Mouse (Mus musculus) forebrain, embryonic 16.5 days (tissue): ENCODE results near the gene Wbp2. TPM values are rescaled to one million over a fixed set of nuclear protein-coding genes. Genes with fewer than 3 reads are reported as not detected.
A peak's percentile ranks its signal among the peaks of the same experiment; 100 is the strongest.
"Not testable (repeated sequence)": the region's sequence is repeated elsewhere in the genome, so short reads cannot be mapped to it uniquely, and the experiment has no call there.

Experiments used
- ATAC-seq: fragments of 200-750 bp; cut with Nextera tagmentation; 2 replicates; pipeline ENCODE4 v1.8.0; 2017; ENCODE audit warnings: mild to moderate bottlenecking, moderate library complexity
- H3K27ac ChIP-seq: fragments of 300-500 bp; sonication (generic); 2 replicates; pipeline ENCODE4 v1.5.1; 2014; ENCODE audit warnings: low read length, control low read depth
- H3K27me3 ChIP-seq: fragments of 300-500 bp; sonication (generic); replicated peaks from 2 replicates; pipeline ENCODE4 v1.6.1; 2014; ENCODE audit warnings: low read length; ENCODE audit not compliant: control insufficient read depth, insufficient read depth
- H3K36me3 ChIP-seq: fragments of 300-500 bp; sonication (generic); 2 replicates; pipeline ENCODE4 v1.6.1; 2014; ENCODE audit not compliant: control insufficient read depth, insufficient read depth
- H3K4me1 ChIP-seq: fragments of 300-500 bp; sonication (generic); replicated peaks from 2 replicates; pipeline ENCODE4 v1.6.1; 2014; ENCODE audit warnings: low read length; ENCODE audit not compliant: control insufficient read depth, insufficient read depth
- H3K4me2 ChIP-seq: fragments of 300-500 bp; sonication (generic); 2 replicates; pipeline ENCODE4 v1.6.1; 2014; ENCODE audit warnings: mild to moderate bottlenecking, low read length, control low read depth
- H3K4me3 ChIP-seq: fragments of 300-500 bp; sonication (generic); replicated peaks from 2 replicates; pipeline ENCODE4 v1.5.1; 2014; ENCODE audit warnings: mild to moderate bottlenecking, low read length, control low read depth
- H3K9ac ChIP-seq: fragments of 300-500 bp; sonication (generic); replicated peaks from 2 replicates; pipeline ENCODE4 v1.6.1; 2014; ENCODE audit warnings: low read depth, low read length, control low read depth
- H3K9me3 ChIP-seq: fragments of 300-500 bp; sonication (generic); 2 replicates; pipeline ENCODE4 v1.6.1; 2016; ENCODE audit warnings: low read length; ENCODE audit not compliant: control insufficient read depth
- WGBS: fragments of 180-500 bp; shearing (Covaris S2); extraction: QIAGEN DNeasy Blood & Tissue Kit; methylation state at CpG from one replicate; pipeline ENCODE4 v1.1.7; 2014; 5-methylcytosine and 5-hydroxymethylcytosine counted together
- polyA plus RNA-seq: library from polyadenylated mRNA; unstranded; fragments of >200 nt; fragmentation: Nextera tagmentation; extraction: Ambion mirVana; gene quantifications from 2 replicates; pipeline ENCODE4 v1.2.1, GENCODE M21; 2015

Gene Wbp2
- polyA plus RNA-seq, 1 experiment from 2014 or later = 162 TPM

GRCm38 (mm10) chr11:116096213-116097108, 9.7 kb upstream of the Wbp2 start:
- H3K9ac ChIP-seq = no peak overlapping the region
- no peaks in the 10 kb centered on the region for H3K27me3 ChIP-seq
- 93% methylated on average over 5 of the region's 5 CpGs for WGBS
- no peak for ATAC-seq
- no peak overlapping the region for H3K27ac ChIP-seq
- no peaks in the 10 kb centered on the region for H3K4me1 ChIP-seq
- 0 out of 2 replicates have a peak, but pooled peaks cover 4% of the 10 kb centered on the region for H3K9me3 ChIP-seq
- no peak overlapping the region for H3K4me3 ChIP-seq
- H3K36me3 ChIP-seq = no peaks in the 10 kb centered on the region
- H3K4me2 ChIP-seq = no peak overlapping the region

- Histone ChIP-seq H3K27ac (no peak overlapping the region), H3K36me3 (no peaks in the 10 kb centered on the region), H3K4me1 (no peaks in the 10 kb centered on the region), H3K4me2 (no peak overlapping the region), H3K27me3 (no peaks in the 10 kb centered on the region), H3K4me3 (no peak overlapping the region), H3K9ac (no peak overlapping the region), H3K9me3 (0 out of 2 replicates have a peak, but pooled peaks cover 4% of the 10 kb centered on the region)
- WGBS = 92% methylated on average over 3 of the region's 3 CpGs
- ATAC-seq = no peak
Measured at GRCm38 (mm10) chr11:116095573-116095972, 8.8 kb upstream of the Wbp2 start.

GRCm38 (mm10) chr11:116093771-116094565, 7.2 kb upstream of the Wbp2 start:
- no peaks in the 10 kb centered on the region for H3K36me3 ChIP-seq
- no peak overlapping the region for H3K4me3 ChIP-seq
- no peaks in the 10 kb centered on the region for H3K4me1 ChIP-seq
- 0 out of 2 replicates have a peak, but pooled peaks cover 4% of the 10 kb centered on the region for H3K9me3 ChIP-seq
- ATAC-seq = no peak
- H3K27me3 ChIP-seq = no peaks in the 10 kb centered on the region
- no peak overlapping the region for H3K4me2 ChIP-seq
- H3K27ac ChIP-seq = no peak overlapping the region
- 70% methylated on average over 16 of the region's 16 CpGs for WGBS
- no peak overlapping the region for H3K9ac ChIP-seq

GRCm38 (mm10) chr11:116092959-116093358, 6.2 kb upstream of the Wbp2 start:
- H3K27me3 ChIP-seq, H3K27ac ChIP-seq, H3K36me3 ChIP-seq, H3K9me3 ChIP-seq, H3K4me1 ChIP-seq, H3K4me2 ChIP-seq, H3K4me3 ChIP-seq, H3K9ac ChIP-seq, ATAC-seq: not testable (repeated sequence)
- 87% methylated on average over 6 of the region's 6 CpGs for WGBS

- no peak overlapping the region for H3K4me2 ChIP-seq
- H3K9me3 ChIP-seq = 0 out of 2 replicates have a peak, but pooled peaks cover under 1% of the 10 kb centered on the region
- H3K9ac ChIP-seq = no peak overlapping the region
- H3K4me3 ChIP-seq = no peak overlapping the region
- peaks cover 7% of the 10 kb centered on the region for H3K4me1 ChIP-seq
- no peaks in the 10 kb centered on the region for H3K36me3 ChIP-seq
- 84% methylated on average over 6 of the region's 6 CpGs for WGBS
- no peaks in the 10 kb centered on the region for H3K27me3 ChIP-seq
- ATAC-seq = no peak
- H3K27ac ChIP-seq = no peak overlapping the region
Measured at GRCm38 (mm10) chr11:116091591-116091990, 4.8 kb upstream of the Wbp2 start.

- ATAC-seq = no peak
- no peak overlapping the region for H3K4me3 ChIP-seq
- 95% methylated on average over 6 of the region's 6 CpGs for WGBS
Measured at GRCm38 (mm10) chr11:116089545-116089944, 2.8 kb upstream of the Wbp2 start.

GRCm38 (mm10) chr11:116088741-116089394, 2.1 kb upstream of the Wbp2 start:
- Histone ChIP-seq H3K4me1 (peaks cover 17% of the 10 kb centered on the region), H3K4me3 (no peak overlapping the region), H3K27me3 (no peaks in the 10 kb centered on the region), H3K9me3 (no peaks in the 10 kb centered on the region), H3K9ac (no peak overlapping the region), H3K36me3 (no peaks in the 10 kb centered on the region), H3K4me2 (no peak overlapping the region), H3K27ac (no peak overlapping the region)
- WGBS = 88% methylated on average over 11 of the region's 11 CpGs
- no peak for ATAC-seq

More at GRCm38 (mm10) chr11:116089545-116089944, 2.8 kb upstream of the Wbp2 start:
- H3K27ac ChIP-seq = no peak overlapping the region
- no peaks in the 10 kb centered on the region for H3K9me3 ChIP-seq
- no peak overlapping the region for H3K9ac ChIP-seq
- H3K4me1 ChIP-seq = peaks cover 17% of the 10 kb centered on the region
- no peak overlapping the region for H3K4me2 ChIP-seq
- no peaks in the 10 kb centered on the region for H3K36me3 ChIP-seq
- H3K27me3 ChIP-seq = no peaks in the 10 kb centered on the region

- Histone ChIP-seq H3K9me3 (no peaks in the 10 kb centered on the region), H3K4me1 (peaks cover 17% of the 10 kb centered on the region), H3K27me3 (no peaks in the 10 kb centered on the region), H3K36me3 (no peaks in the 10 kb centered on the region; the same call in 1 of the 2 replicates), H3K4me3 (no peak overlapping the region), H3K9ac (no peak overlapping the region), H3K4me2 (0 out of 2 replicates have a peak overlapping the region, but pooled peaks have one; percentile 74), H3K27ac (no peak overlapping the region)
- WGBS = 85% methylated on average over 8 of the region's 8 CpGs
- no peak for ATAC-seq
Measured at GRCm38 (mm10) chr11:116088188-116088587, 1.4 kb upstream of the Wbp2 start.
